Mouse (Mus musculus) CH12.LX (cell line): ENCODE measurements around the gene Atp6v1g2.

Source experiments
- CHD2 ChIP-seq: IDR thresholded peaks from 2 replicates; pipeline ENCODE4 v1.6.1; 2011; ENCODE audit warnings: low read length, improper control_type of control experiment
- CTCF ChIP-seq, 2 experiments: IDR thresholded peaks in 1 of 2; conservative IDR thresholded peaks in 1 of 2; 2 replicates each; pipeline ENCODE4 v1.5.1; 2011 to 2012; ENCODE audit warnings: low read depth in 2 of 2, low read length in 2 of 2, improper control_type of control experiment in 1 of 2, inconsistent platforms in 1 of 2, mild to moderate bottlenecking in 1 of 2, moderate library complexity in 1 of 2
- EP300 ChIP-seq: IDR thresholded peaks from 2 replicates; pipeline ENCODE4 v1.6.1; 2011; ENCODE audit warnings: low read length, improper control_type of control experiment
- KAT2A ChIP-seq: IDR thresholded peaks from 2 replicates; pipeline ENCODE4 v1.6.1; 2012; ENCODE audit warnings: low read length, improper control_type of control experiment, inconsistent platforms; ENCODE audit not compliant: insufficient replicate concordance
- MEF2A ChIP-seq: IDR thresholded peaks from 2 replicates; pipeline ENCODE4 v1.6.1; 2014; ENCODE audit warnings: low read depth, mild to moderate bottlenecking, inconsistent platforms, low read length, improper control_type of control experiment, borderline replicate concordance
- POLR2A ChIP-seq: IDR thresholded peaks from 2 replicates; pipeline ENCODE4 v1.6.1; 2011; ENCODE audit warnings: low read depth, mild to moderate bottlenecking, improper control_type of control experiment, low read length
- TCF12 ChIP-seq: IDR thresholded peaks from 2 replicates; pipeline ENCODE4 v1.6.1; 2014; ENCODE audit warnings: low read depth, mild to moderate bottlenecking, inconsistent platforms, low read length, improper control_type of control experiment
- USF1 ChIP-seq: IDR thresholded peaks from 2 replicates; pipeline ENCODE4 v1.6.1; 2014; ENCODE audit warnings: low read depth, mild to moderate bottlenecking, inconsistent platforms, low read length, improper control_type of control experiment

DNA sequence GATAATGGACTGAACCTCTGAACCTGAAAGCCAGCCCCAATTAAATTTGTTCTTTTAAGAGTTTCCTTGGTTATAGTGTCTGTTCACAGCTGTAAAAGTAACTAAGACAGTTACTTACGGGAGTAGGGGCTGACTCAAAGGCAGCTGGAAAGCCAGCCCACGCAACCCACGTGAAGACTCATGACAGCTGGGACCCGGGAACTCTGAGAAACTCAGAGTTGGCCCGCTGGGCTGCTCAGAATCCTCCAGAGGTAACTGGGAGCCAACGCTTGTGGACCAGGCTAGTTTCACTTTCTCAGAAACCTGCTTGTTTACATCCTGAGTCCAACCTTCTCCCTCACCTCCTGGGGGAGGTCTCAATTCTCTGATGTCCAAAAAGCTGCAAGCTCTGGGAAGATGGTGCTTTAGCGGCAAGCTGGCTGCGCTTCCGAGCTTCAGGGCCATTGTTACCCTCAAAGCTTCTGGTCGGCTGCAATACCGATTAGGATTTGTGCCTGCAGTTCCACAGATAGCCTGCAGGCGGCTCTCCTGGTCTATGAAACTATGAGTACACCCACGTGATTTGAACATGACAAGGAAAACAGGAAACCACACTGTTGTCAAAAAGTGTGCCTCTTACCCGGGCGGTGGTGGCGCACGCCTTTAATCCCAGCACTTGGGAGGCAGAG lies 24.5 kb downstream of the Atp6v1g2 start:
- TF ChIP-seq POLR2A: peak; percentile 41
- peak; percentile 91 for TF ChIP-seq USF1
- TF ChIP-seq KAT2A: 0 out of 2 replicates have a peak, but pooled peaks have one; percentile 37
- TF ChIP-seq CTCF (conservative IDR thresholded peaks at IDR 0.05 in 1 of 2, IDR thresholded peaks at IDR 0.05 in 1 of 2; ENCODE audit: low read depth in 2 of 2, low read length in 2 of 2): peak; percentile 97 to 99
- TF ChIP-seq TCF12: peak; percentile 78
- TF ChIP-seq MEF2A: peak; percentile 76; the same call in 1 of the 2 replicates
- TF ChIP-seq CHD2: peak; percentile 50; the same call in 1 of the 2 replicates
- TF ChIP-seq EP300: peak; percentile 66; the same call in 1 of the 2 replicates
